Mouse (Mus musculus) lung, postnatal 4 days (tissue): Measurements from ENCODE around the gene Nkx1-2.

ENCODE experiments used
- DNase-seq, 2 experiments: peaks; one replicate each; pipeline ENCODE4 v3.0.0; 2021

The Nkx1-2 gene

GRCm38 (mm10) chr7:132599071-132599975 is at the start of gene Nkx1-2:
Gene Nkx1-2 (minus strand): TSS chr7:132599637.
- peak in 1 of 2 experiments; percentile 38 for DNase-seq

GRCm38 (mm10) chr7:132646514-132646913 is 47.1 kb upstream of the Nkx1-2 start:
- DNase-seq = no peak

DNA sequence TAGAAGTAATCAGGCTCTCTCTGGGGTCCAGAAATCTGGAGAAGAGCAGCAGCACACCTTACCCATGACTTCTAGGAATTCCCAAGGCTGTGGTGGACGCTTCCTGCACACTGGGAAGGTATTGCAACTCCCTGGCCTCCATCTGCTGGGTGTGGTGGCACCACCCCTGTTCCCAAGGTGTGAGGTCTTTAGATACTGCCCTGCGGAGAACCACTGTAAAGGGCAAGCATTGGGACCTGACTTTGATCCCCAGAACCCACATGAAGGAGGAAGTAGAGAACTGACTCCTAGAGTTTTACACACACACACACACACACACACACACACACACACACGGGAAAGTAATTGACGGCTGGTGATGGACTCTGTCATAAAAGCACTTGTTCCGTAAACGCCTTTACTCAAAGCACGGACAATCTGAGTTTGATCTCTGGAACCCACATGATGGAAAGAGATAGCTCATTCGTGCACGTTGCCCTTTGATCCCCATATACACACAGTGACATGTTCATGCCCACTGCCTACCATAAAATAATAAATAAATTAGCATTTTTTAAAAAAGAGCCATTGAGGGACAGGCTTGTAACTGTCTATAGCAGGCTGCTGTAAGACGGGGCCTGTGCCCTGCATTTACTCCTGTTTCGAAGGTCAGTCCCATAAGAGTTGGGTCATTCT is 45.3 kb upstream of the Nkx1-2 start:
- no peak for DNase-seq

DNA sequence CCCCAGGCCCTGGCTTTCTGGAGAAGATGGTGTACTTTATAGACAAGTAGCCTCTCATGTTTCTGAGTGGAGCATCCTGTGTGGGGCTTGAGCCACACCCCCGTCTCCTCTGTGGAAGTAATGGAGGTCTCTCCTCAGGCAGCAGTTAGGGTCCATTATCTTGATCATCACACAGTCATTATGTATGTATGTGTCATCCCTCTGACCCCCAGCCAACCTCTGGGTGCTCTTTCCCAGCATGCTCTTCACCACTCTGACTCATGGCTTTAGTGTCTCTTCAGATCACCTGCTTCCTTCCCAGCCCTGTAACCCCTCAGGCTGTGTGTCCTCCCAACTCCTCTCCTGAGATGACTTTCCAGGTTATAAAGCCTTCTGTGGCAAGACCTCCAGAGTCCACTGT is 42.2 kb upstream of the Nkx1-2 start:
- no peak for DNase-seq

DNA sequence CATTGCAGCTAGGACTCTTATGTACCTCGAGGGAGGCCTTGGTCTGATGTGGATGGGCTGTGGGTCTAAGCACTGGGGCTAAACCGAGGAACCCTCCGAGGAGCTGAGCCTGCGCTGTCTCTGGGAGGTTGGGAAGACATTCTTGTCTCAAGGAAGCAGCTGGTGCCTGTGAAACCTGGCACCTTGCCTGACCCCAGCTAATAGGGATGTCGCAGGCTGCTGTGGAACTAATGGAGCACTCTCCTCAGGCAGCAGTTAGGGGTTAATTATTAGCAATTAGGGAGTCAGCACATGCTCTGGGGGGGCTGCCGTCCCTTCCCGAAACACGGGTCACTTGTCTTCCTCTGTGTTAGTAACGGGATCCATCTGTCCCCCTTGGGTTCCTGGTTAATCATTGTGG is 41.5 kb upstream of the Nkx1-2 start:
- DNase-seq = peak; percentile 43 to 68

DNA sequence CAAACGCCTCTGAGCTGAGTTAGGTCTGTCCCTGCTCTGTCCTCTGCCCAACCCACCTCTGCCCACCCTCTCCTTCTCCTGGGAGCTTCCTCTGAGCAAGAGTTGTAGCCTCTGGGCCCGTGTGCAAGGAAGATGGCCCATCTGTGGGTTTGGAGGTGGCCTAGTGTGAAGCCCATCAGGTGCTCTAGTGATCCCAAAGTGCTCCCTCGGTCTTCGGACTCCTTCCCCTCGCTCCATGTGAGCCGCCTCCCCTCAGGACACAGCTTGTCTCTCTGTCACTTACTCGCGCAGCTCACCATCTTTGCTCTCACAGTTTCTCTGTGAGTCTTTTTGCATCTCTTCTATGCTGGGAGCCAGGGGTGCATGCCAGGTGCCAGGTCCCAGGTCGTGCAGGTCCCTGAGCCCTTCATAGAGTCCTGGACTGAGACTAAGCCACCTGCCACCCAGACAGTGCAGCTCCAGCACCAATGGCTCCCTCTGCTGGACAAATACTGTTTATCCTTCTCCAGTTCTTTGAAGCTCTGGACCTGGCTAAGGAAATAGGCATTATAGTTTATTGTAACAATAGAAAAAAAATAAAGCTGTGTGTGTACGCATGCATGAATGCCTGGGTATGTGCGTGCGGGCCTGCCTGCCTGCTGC is 39.1 kb upstream of the Nkx1-2 start:
- DNase-seq = peak in 1 of 2 experiments; percentile 51

DNA sequence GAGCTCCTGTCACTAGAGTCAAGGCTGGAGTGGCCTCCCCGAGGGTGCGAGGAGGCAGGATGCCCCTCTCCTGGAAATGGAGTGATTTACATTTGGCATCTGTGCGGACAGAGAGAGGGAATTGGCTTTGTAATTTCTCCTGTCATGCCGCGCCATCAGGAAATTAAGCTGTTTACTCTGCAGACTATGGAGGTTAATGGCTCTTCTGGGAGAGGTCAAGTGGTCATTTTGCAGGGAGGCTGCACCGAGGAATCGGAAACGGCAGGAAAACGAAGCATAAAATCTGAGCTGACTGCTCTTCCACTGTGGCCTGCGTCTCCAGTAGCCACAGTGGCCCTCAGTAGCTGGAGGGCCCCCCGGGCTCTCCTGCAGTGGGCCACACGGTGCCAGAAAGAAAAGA is 37.9 kb upstream of the Nkx1-2 start:
- DNase-seq = peak in 1 of 2 experiments; percentile 47

GRCm38 (mm10) chr7:132631313-132631712 is 31.9 kb upstream of the Nkx1-2 start:
- no peak for DNase-seq

DNA sequence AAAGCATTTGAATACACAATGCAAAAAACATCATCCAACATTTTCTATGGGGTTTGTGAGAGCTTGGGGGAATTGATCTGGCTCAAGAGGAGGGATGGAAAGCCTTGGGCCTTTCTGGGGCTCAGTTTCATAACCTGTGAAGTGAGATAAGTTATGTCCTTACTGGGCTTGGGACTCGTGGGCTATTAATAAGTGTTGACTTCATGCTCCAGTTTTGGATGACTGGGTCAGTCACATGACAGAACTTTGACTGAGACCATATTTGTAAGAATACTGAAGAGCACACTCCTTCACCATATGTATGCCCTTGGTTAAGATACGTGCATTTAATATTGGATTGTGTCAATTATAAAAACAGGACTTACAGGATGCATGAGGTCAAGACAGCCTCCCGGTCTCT is 28.0 kb upstream of the Nkx1-2 start:
- no peak for DNase-seq

DNA sequence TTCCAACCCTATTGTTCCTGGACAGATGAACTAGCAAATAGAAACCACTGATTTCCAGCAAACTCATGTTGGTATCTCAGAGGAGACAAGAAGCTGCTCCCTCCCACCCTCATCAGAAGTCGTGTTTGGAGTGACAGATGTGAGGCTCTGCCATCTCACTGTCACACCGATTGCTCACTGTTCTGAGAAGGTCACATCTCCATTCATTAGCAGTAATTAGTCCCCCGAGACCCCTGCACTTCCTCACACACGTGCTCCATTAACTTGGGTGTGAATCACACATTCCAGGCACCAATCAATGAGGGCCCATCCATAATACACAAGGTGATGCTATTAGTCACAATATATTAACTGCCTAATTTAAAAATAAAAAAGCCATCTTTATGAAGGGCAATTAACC is 26.7 kb upstream of the Nkx1-2 start:
- DNase-seq = no peak

DNA sequence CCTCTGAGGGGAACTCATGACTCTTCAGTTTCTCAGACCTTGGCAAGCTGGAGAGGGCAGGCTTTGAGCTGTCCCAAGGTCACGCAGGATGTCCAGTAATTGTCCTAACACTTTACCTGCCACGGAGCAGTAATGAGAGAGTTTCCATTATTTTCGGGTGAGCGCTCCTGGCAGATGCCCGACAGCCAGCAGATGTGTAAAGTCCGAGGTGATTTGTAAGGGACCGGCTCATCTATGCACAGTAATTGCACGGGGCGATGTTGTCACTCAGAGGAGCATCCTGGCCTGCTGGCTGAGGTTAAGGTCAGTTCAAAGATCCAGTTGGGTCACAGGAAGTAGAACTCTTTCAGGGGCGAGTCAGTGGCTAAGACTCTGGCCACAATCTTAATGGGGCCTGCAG is 24.7 kb upstream of the Nkx1-2 start:
- DNase-seq = no peak

- no peak for DNase-seq
Observed at GRCm38 (mm10) chr7:132619975-132620918, 20.8 kb upstream of the Nkx1-2 start.

- DNase-seq = no peak
Observed at GRCm38 (mm10) chr7:132619549-132619948, 20.1 kb upstream of the Nkx1-2 start.

DNA sequence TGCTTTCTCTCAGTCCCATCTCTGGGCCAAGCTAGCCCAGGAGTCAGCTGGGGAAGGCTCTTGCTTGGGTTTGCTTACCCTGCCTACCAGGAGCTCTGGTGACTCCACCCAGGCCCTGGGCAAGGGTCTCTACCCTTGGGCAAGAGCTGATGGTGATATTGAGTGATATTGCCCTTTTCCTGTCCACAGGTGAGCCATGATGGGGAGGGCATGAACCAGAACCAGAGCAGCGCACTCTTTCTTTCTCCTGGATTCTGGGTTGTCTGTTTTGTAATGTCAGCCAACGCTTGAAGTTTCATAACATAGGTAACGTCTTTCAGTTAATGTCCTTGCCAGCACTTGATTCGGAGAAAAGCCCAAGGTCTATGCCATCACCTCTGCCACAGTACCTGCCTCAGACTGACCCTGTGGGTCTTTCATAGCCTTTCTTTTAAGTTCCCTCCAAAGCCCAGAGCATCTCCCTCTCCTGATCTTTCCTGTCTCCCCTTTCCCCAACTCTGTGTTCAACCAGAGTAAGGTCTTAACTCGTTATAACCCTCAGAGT is 17.7 kb upstream of the Nkx1-2 start:
- no peak for DNase-seq

- no peak for DNase-seq
Observed at GRCm38 (mm10) chr7:132616391-132616790, 17.0 kb upstream of the Nkx1-2 start.

DNA sequence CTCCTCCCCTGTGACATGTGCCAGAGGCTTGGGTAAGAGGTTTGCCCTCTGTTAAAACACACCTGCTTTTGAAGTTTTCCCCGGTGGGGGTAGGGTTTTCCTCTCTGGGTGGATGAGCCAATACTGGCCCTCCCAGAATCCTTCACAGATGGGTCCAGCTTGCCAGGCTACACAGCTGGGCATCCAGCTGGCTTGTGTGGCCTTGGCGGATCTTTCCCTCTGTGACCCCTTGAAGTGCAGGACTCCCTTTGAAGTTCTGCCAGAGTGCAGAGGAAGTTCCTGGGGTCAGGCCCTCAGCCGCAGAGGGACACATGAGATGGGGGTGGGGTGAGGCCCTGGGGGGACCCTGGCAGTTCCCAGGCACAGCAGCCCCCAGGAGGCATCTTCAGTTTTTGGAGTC is 15.9 kb upstream of the Nkx1-2 start:
- peak in 1 of 2 experiments; percentile 61 for DNase-seq

DNA sequence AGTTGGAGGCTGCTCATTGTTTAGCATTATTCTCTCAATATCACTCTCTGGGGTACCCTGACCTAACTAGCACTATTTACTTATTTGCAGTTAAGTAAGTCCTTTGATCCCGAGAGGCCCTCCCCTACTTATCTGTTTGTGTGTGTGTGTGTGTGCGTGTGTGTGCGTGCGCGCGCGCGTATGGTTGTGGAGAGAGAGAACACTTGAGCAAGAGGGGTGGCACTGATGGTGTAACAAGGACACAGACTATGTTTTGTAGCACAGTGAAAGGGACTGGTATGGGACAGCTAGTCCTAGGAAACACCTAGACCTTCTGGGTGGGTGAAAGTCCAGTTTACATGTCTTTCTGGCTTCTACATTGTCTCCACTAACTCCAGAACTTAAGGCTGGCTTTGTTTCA is 12.1 kb upstream of the Nkx1-2 start:
- no peak for DNase-seq

- DNase-seq = peak; percentile 87
Observed at GRCm38 (mm10) chr7:132610468-132611318, 11.3 kb upstream of the Nkx1-2 start, which contains the start of gene Lhpp. Gene Lhpp (plus strand): TSS chr7:132610638.

DNA sequence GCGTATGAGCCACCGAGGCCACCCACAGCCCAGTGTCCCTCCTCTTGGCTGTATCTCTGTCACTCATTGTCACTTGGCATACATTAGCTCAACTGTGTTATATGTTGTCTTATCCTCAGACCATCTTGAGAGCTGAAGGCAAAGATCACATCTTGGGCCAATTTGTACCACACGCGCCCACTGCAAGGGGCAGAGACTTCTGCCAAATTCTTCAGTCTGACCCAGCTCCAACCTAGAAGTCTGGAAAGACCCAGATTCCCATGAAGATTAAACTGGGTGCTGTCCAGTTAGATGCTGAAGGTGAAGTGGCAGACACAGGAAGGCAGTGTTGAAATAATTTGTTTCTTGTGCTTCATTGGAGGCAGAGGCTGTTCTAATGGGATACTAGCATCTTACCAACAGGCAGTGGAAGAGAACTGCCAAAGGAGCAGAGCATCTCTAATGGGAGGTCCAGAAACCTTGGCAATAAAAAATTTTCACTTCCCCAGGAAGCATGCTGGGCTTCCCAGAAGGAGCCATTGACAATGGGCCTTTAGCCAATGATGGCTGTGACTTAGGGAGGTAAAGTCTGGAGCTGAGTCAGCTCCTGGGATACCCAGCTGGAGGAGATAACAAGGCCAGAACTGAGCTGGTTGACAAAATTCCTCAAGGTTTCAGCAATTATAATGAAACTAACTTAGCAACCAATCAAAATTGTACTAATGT is 9.0 kb upstream of the Nkx1-2 start:
- no peak for DNase-seq

DNA sequence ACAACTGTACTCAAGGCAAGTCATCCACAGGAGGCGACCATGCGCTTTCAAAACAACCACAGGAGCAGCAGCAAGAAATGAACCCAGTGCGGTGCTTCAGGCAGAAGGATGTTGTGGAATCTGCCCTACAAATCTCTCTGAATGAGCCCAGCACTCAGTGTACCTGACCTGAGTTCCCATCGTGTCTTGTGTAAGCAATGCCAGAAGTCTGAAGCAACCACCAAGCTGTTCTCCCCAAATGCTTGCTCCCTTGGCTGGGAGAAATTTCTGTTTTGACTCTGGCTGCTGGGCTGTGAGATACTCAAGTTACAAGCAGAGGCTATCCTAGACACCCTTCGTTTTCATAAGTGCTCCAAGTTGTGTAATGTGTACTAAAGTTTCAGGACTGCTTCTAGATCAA is 6.3 kb upstream of the Nkx1-2 start:
- no peak for DNase-seq
